Mouse (Mus musculus): ENCODE data around the gene Fzd1. TPM values are rescaled to one million over a fixed set of nuclear protein-coding genes. Genes with fewer than 3 reads are reported as not detected.

Fzd1 gene
- polyA plus RNA-seq, 1 experiment: 13.1 TPM

DNA sequence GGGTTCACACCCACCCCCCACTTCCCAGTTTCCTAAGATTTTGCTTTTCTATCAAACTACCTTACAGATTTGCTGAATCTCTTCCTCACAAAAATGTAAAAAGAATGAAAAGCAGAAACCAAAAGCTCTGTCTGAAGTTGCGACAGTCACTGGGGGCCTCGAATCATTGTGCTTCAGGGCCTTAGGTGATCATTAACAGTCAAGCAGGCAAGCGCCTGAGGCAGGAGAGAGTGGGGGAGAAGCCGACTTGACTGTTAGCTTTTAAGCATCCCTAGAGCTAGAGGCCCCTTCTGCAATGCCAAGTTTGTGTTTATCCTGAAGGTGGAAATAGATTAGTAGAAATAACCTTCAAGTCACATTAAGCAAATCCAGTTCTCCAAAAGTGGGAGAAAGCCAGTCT, 24.6 kb downstream of the Fzd1 start:
- Histone ChIP-seq H3K36me3 (ENCODE audit: control insufficient read depth, insufficient read depth) (no peaks in the 10 kb centered on the region), H3K27me3 (ENCODE audit: control insufficient read depth, insufficient read depth, insufficient read length) (no peaks in the 10 kb centered on the region), H3K79me2 (ENCODE audit: control insufficient read depth, insufficient read depth) (no peaks in the 10 kb centered on the region), H3K4me3 (no peak overlapping the region), H3ac (ENCODE audit: control insufficient read depth, insufficient read length) (no peak overlapping the region), H3K4me2 (ENCODE audit: low read depth) (no peak overlapping the region)
- no peak for TF ChIP-seq MYOD1 (IDR thresholded peaks at IDR 0.05; ENCODE audit: control insufficient read depth in 1 of 3, insufficient read length in 2 of 3, low read depth in 2 of 3)
- no peak for TF ChIP-seq MAX (IDR thresholded peaks at IDR 0.05; ENCODE audit: low read depth)
- TF ChIP-seq POLR2A (IDR thresholded peaks at IDR 0.05; ENCODE audit: insufficient read length, low read depth): no peak
- TF ChIP-seq SRF (IDR thresholded peaks at IDR 0.05; ENCODE audit: control insufficient read depth, insufficient read length, low read depth): no peak
- no peak for TF ChIP-seq E2F4 (IDR thresholded peaks at IDR 0.05; ENCODE audit: insufficient read depth)
- no peak for TF ChIP-seq MYOG (IDR thresholded peaks at IDR 0.05; ENCODE audit: control insufficient read depth in 1 of 3, insufficient read depth in 1 of 3, insufficient read length in 2 of 3, low read depth in 2 of 3)
- no peak for TF ChIP-seq USF1 (IDR thresholded peaks at IDR 0.05; ENCODE audit: low read depth)
- TF ChIP-seq REST (IDR thresholded peaks at IDR 0.05; ENCODE audit: insufficient read depth, insufficient read length): no peak
- no peak for TF ChIP-seq CEBPB (IDR thresholded peaks at IDR 0.05; ENCODE audit: insufficient read depth, poor library complexity, severe bottlenecking)
- TF ChIP-seq TCF12 (IDR thresholded peaks at IDR 0.05; ENCODE audit: insufficient read depth, poor library complexity, severe bottlenecking): no peak
- TF ChIP-seq TCF3 (IDR thresholded peaks at IDR 0.05; ENCODE audit: insufficient read length, low read depth): no peak
- no peak for TF ChIP-seq POLR2AphosphoS2 (IDR thresholded peaks at IDR 0.05; ENCODE audit: insufficient read length, low read depth)

- H3ac ChIP-seq (ENCODE audit: control insufficient read depth, insufficient read length): no peak overlapping the region
- H3K4me2 ChIP-seq (ENCODE audit: low read depth): no peak overlapping the region
- H3K4me3 ChIP-seq: no peak overlapping the region
- H3K36me3 ChIP-seq (ENCODE audit: control insufficient read depth, insufficient read depth): no peaks in the 10 kb centered on the region
- H3K27me3 ChIP-seq (ENCODE audit: control insufficient read depth, insufficient read depth, insufficient read length): no peaks in the 10 kb centered on the region
- no peaks in the 10 kb centered on the region for H3K79me2 ChIP-seq (ENCODE audit: control insufficient read depth, insufficient read depth)
- TF ChIP-seq USF1 (IDR thresholded peaks at IDR 0.05; ENCODE audit: low read depth) (no peak), SRF (IDR thresholded peaks at IDR 0.05; ENCODE audit: control insufficient read depth, insufficient read length, low read depth) (no peak), POLR2AphosphoS2 (IDR thresholded peaks at IDR 0.05; ENCODE audit: insufficient read length, low read depth) (no peak), E2F4 (IDR thresholded peaks at IDR 0.05; ENCODE audit: insufficient read depth) (no peak), MYOG (IDR thresholded peaks at IDR 0.05; ENCODE audit: control insufficient read depth in 1 of 3, insufficient read depth in 1 of 3, insufficient read length in 2 of 3, low read depth in 2 of 3) (no peak), TCF12 (IDR thresholded peaks at IDR 0.05; ENCODE audit: insufficient read depth, poor library complexity, severe bottlenecking) (no peak), CEBPB (IDR thresholded peaks at IDR 0.05; ENCODE audit: insufficient read depth, poor library complexity, severe bottlenecking) (no peak), TCF3 (IDR thresholded peaks at IDR 0.05; ENCODE audit: insufficient read length, low read depth) (no peak)
Observed at GRCm38 (mm10) chr5:4732241-4733229, 25.3 kb downstream of the Fzd1 start.

- no peak for TF ChIP-seq REST (IDR thresholded peaks at IDR 0.05; ENCODE audit: insufficient read depth, insufficient read length)
- H3K4me3 ChIP-seq: no peak overlapping the region
- no peak overlapping the region for H3K4me2 ChIP-seq (ENCODE audit: low read depth)
- H3K27me3 ChIP-seq (ENCODE audit: control insufficient read depth, insufficient read depth, insufficient read length): no peaks in the 10 kb centered on the region
- no peaks in the 10 kb centered on the region for H3K36me3 ChIP-seq (ENCODE audit: control insufficient read depth, insufficient read depth)
- H3ac ChIP-seq (ENCODE audit: control insufficient read depth, insufficient read length): no peak overlapping the region
- no peaks in the 10 kb centered on the region for H3K79me2 ChIP-seq (ENCODE audit: control insufficient read depth, insufficient read depth)
Observed at GRCm38 (mm10) chr5:4731743-4732215, 26.1 kb downstream of the Fzd1 start.

DNA sequence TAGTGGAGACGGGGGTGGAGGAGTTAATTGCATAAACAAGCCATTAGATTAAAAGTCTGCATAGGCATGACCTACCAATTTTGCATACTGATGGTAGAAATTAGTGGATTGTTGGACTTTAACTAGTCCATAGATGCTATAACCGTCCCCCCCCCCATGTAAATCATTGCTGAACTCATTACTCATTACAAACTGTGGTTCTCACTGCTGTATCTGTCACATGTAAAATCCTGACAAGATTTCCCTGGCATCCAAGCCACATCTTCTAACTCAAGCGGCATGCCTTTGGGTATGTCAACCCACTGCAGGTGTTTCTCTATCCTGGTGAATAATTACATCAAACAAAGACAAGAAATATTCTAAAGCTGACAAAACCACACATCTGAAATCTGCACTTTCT, 26.8 kb downstream of the Fzd1 start:
- H3K27me3 ChIP-seq (ENCODE audit: control insufficient read depth, insufficient read depth, insufficient read length): no peaks in the 10 kb centered on the region
- TF ChIP-seq TCF3 (IDR thresholded peaks at IDR 0.05; ENCODE audit: insufficient read length, low read depth) (no peak), E2F4 (IDR thresholded peaks at IDR 0.05; ENCODE audit: insufficient read depth) (no peak), MAX (IDR thresholded peaks at IDR 0.05; ENCODE audit: low read depth) (no peak), MYOG (IDR thresholded peaks at IDR 0.05; ENCODE audit: control insufficient read depth in 1 of 3, insufficient read depth in 1 of 3, insufficient read length in 2 of 3, low read depth in 2 of 3) (no peak), MYOD1 (IDR thresholded peaks at IDR 0.05; ENCODE audit: control insufficient read depth in 1 of 3, insufficient read length in 2 of 3, low read depth in 2 of 3) (no peak), SRF (IDR thresholded peaks at IDR 0.05; ENCODE audit: control insufficient read depth, insufficient read length, low read depth) (no peak), REST (IDR thresholded peaks at IDR 0.05; ENCODE audit: insufficient read depth, insufficient read length) (no peak), POLR2A (IDR thresholded peaks at IDR 0.05; ENCODE audit: insufficient read length, low read depth) (no peak), TCF12 (IDR thresholded peaks at IDR 0.05; ENCODE audit: insufficient read depth, poor library complexity, severe bottlenecking) (no peak), POLR2AphosphoS2 (IDR thresholded peaks at IDR 0.05; ENCODE audit: insufficient read length, low read depth) (no peak), CEBPB (IDR thresholded peaks at IDR 0.05; ENCODE audit: insufficient read depth, poor library complexity, severe bottlenecking) (no peak), USF1 (IDR thresholded peaks at IDR 0.05; ENCODE audit: low read depth) (no peak)
- no peaks in the 10 kb centered on the region for H3K79me2 ChIP-seq (ENCODE audit: control insufficient read depth, insufficient read depth)
- no peaks in the 10 kb centered on the region for H3K36me3 ChIP-seq (ENCODE audit: control insufficient read depth, insufficient read depth)
- no peak overlapping the region for H3ac ChIP-seq (ENCODE audit: control insufficient read depth, insufficient read length)
- H3K4me3 ChIP-seq: no peak overlapping the region
- no peak overlapping the region for H3K4me2 ChIP-seq (ENCODE audit: low read depth)
